Mouse (Mus musculus) heart, embryonic 11.5 days (tissue): ENCODE results near the gene Rplp2. TPM values are rescaled to one million over a fixed set of nuclear protein-coding genes. Genes with fewer than 3 reads are reported as not detected.
A peak's percentile ranks its signal among the peaks of the same experiment; 100 is the strongest.

Experiments
- ATAC-seq: fragments of 200-750 bp; cut with Nextera tagmentation; replicated peaks from 2 replicates; pipeline ENCODE4 v1.8.0; 2017; ENCODE audit warnings: moderate library complexity; ENCODE audit not compliant: insufficient number of reproducible peaks, low FRiP score, low TSS enrichment
- H3K27ac ChIP-seq: fragments of 300-500 bp; sonication (generic); 2 replicates; pipeline ENCODE4 v1.5.1; 2014; ENCODE audit warnings: mild to moderate bottlenecking, low read depth, low read length
- H3K27me3 ChIP-seq: fragments of 300-500 bp; sonication (generic); 2 replicates; pipeline ENCODE4 v1.6.1; 2014; ENCODE audit warnings: mild to moderate bottlenecking, low read length, mixed read lengths; ENCODE audit not compliant: control insufficient read depth, insufficient read depth
- H3K36me3 ChIP-seq: fragments of 300-500 bp; sonication (generic); 2 replicates; pipeline ENCODE4 v1.6.1; 2014; ENCODE audit warnings: mild to moderate bottlenecking, low read length, moderate library complexity, mixed read lengths; ENCODE audit not compliant: control insufficient read depth, insufficient read depth
- H3K4me1 ChIP-seq: fragments of 300-500 bp; sonication (generic); 2 replicates; pipeline ENCODE4 v1.6.1; 2014; ENCODE audit warnings: low read length; ENCODE audit not compliant: control insufficient read depth, insufficient read depth
- H3K4me2 ChIP-seq: fragments of 300-500 bp; sonication (generic); 2 replicates; pipeline ENCODE4 v1.6.1; 2014; ENCODE audit warnings: mild to moderate bottlenecking, moderate library complexity
- H3K4me3 ChIP-seq: fragments of 300-500 bp; sonication (generic); 2 replicates; pipeline ENCODE4 v1.5.1; 2014; ENCODE audit warnings: low read depth, low read length
- H3K9ac ChIP-seq: fragments of 300-500 bp; sonication (generic); 2 replicates; pipeline ENCODE4 v1.6.1; 2014; ENCODE audit warnings: mild to moderate bottlenecking, low read depth, low read length, moderate library complexity
- H3K9me3 ChIP-seq: fragments of 300-500 bp; sonication (generic); replicated peaks from 2 replicates; pipeline ENCODE4 v1.6.1; 2016; ENCODE audit warnings: low read length; ENCODE audit not compliant: control insufficient read depth
- WGBS: fragments of 180-500 bp; shearing (Covaris S2); extraction: QIAGEN DNeasy Blood & Tissue Kit; methylation state at CpG from one replicate; pipeline ENCODE4 v1.1.7; 2014; ENCODE audit not compliant: insufficient replicate concordance; 5-methylcytosine and 5-hydroxymethylcytosine counted together
- polyA plus RNA-seq: library from polyadenylated mRNA; unstranded; fragments of >200 nt; fragmentation: Nextera tagmentation; extraction: Ambion mirVana; gene quantifications from 2 replicates; pipeline ENCODE4 v1.2.1, GENCODE M21; 2014

Rplp2 gene
- polyA plus RNA-seq, 1 experiment from 2014 or later: 1,016 TPM

DNA sequence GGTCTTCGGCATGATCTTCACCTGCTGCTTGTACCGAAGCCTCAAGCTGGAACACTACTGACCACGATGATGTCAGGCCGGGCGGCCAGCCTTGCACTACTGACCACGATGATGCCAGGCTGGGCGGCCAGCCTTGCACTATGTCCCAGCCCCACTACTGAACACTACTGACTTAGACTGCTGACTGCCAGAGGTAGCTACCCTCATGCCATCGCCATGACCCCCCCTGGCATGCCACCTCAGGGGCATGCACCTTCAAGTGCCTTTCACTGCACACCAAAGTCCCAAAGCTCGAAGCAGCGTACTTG lies 23.4 kb downstream of the Rplp2 start:
- ATAC-seq: no peak
- H3K4me1 ChIP-seq: peaks cover 41% of the 10 kb centered on the region
- no peak overlapping the region for H3K4me2 ChIP-seq
- 91% methylated on average over 10 of the region's 10 CpGs for WGBS
- no peaks in the 10 kb centered on the region for H3K9me3 ChIP-seq
- no peak overlapping the region for H3K9ac ChIP-seq
- no peak overlapping the region for H3K4me3 ChIP-seq
- H3K27me3 ChIP-seq: peaks cover 2% of the 10 kb centered on the region; the same call in 1 of the 2 replicates
- H3K36me3 ChIP-seq: peaks cover 22% of the 10 kb centered on the region
- no peak overlapping the region for H3K27ac ChIP-seq

DNA sequence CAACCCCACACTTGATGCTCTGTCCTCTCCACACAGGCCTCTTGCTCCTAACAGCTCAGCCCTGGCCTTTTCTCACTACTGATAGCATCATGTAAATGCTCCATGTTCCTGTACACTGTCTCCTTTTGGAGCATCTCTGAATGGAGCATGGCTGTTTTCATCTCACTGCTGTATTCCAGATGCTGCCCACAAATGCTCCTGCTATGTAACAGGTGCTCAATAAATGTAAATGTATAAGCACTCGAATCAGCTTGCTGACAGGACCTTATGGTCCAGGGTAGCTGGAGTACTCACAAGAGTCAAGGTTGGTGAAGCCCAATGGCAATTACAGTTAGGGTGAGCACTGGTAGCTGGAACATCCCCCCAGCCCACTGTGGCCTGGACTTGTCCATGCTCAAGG lies 24.1 kb downstream of the Rplp2 start:
- no peak for ATAC-seq
- WGBS: 95% methylated on average over 1 of the region's 1 CpGs
- H3K9ac ChIP-seq: no peak overlapping the region
- no peaks in the 10 kb centered on the region for H3K9me3 ChIP-seq
- H3K4me2 ChIP-seq: no peak overlapping the region
- H3K27ac ChIP-seq: no peak overlapping the region
- no peaks in the 10 kb centered on the region for H3K27me3 ChIP-seq
- peaks cover 22% of the 10 kb centered on the region for H3K36me3 ChIP-seq
- peaks cover 44% of the 10 kb centered on the region for H3K4me1 ChIP-seq
- H3K4me3 ChIP-seq: no peak overlapping the region

GRCm38 (mm10) chr7:141472226-141472625 lies 25.1 kb downstream of the Rplp2 start:
- ATAC-seq: no peak
- no peaks in the 10 kb centered on the region for H3K9me3 ChIP-seq
- H3K36me3 ChIP-seq: peaks cover 22% of the 10 kb centered on the region
- peaks cover 43% of the 10 kb centered on the region for H3K4me1 ChIP-seq
- no peak overlapping the region for H3K4me2 ChIP-seq
- H3K27me3 ChIP-seq: no peaks in the 10 kb centered on the region
- H3K27ac ChIP-seq: no peak overlapping the region
- 81% methylated on average over 6 of the region's 6 CpGs for WGBS
- H3K9ac ChIP-seq: no peak overlapping the region
- no peak overlapping the region for H3K4me3 ChIP-seq

DNA sequence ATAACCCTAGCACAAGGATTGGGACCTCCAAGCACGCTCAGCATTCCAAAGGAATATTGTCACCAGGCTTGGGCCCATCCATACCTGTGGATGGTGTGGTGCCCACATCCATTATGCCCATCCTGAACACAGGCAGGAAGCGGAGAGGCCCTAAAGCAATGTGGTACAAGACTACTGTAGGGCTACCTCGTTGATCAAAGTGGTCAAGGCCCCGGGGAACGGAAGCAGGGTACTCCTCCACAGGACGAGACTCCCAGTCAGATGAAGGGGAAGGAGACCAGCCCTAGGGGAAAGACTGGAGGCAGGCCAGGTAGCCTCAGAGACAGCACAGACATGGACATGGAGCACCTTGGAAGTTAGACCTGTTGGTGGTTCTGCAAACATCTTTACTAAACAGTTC lies 25.6 kb downstream of the Rplp2 start:
- no peaks in the 10 kb centered on the region for H3K9me3 ChIP-seq
- 83% methylated on average over 6 of the region's 6 CpGs for WGBS
- ATAC-seq: no peak

GRCm38 (mm10) chr7:141474160-141474559 lies 27.0 kb downstream of the Rplp2 start:
- no peak overlapping the region for H3K27ac ChIP-seq
- peaks cover 22% of the 10 kb centered on the region for H3K36me3 ChIP-seq
- peak overlapping the region; percentile 85 for H3K4me3 ChIP-seq
- H3K9ac ChIP-seq: peak overlapping the region; percentile 97
- no peak for ATAC-seq
- peak overlapping the region; percentile 97 for H3K4me2 ChIP-seq
- no peaks in the 10 kb centered on the region for H3K27me3 ChIP-seq
- H3K4me1 ChIP-seq: peaks cover 44% of the 10 kb centered on the region
- 9% methylated on average over 5 of the region's 5 CpGs for WGBS
- no peaks in the 10 kb centered on the region for H3K9me3 ChIP-seq

More for the DNA sequence above, 25.6 kb downstream of the Rplp2 start:
- H3K27ac ChIP-seq: no peak overlapping the region
- H3K4me3 ChIP-seq: no peak overlapping the region
- peaks cover 22% of the 10 kb centered on the region for H3K36me3 ChIP-seq
- no peak overlapping the region for H3K4me2 ChIP-seq
- H3K27me3 ChIP-seq: no peaks in the 10 kb centered on the region
- no peak overlapping the region for H3K9ac ChIP-seq
- H3K4me1 ChIP-seq: peaks cover 49% of the 10 kb centered on the region

DNA sequence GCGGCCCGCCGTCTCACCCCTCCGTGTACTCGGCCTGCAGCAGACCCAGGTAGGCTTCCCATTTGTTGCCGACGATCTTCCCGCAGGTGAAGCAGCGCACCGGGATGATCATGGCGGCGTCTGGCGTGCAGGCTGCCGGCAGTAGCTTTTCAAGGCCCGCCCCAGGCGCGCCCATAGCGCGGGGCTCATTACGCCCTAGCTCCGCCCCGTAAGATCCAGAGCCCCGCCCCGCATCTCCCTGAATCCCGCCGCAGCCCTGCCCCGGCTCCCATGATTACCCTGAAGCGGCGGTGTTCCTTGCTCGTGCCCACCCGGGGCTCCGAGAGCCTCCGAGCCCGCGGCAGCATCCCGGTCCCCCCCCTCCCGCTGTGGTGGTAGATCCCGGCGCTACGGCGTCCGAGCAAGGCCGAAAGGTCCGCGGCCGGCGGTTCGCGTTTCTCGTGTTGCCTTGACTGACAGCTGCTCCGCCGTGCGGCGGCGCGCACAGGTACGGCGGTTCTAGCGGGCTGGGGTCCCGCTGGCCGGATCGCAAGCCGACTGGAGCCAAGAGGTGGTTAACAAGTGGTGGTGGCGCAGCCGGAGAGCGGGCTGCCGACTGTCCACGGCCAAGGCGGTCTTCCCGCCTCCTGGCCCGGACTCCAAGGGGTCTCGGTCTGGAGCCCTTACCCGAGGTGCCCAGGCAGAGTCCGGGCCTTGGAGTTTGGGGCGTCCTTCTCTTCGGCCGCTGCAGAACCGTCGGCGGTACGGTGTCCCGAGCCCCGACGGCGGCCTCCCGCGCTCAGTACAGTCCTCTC lies 28.0 kb downstream of the Rplp2 start, which contains the start of the genes Polr2l and Tspan4:
TSS of gene Polr2l (minus strand) at position 122 of the 794 bp plus-strand sequence.
TSS of gene Tspan4 (plus strand) at position 230 of the 794 bp plus-strand sequence.
- peak within 1 kb of the TSS; percentile 97 for H3K4me2 ChIP-seq
- WGBS: under 1% methylated on average over 87 of the region's 87 CpGs

GRCm38 (mm10) chr7:141475805-141476158 lies 28.6 kb downstream of the Rplp2 start:
- no peak for ATAC-seq
- WGBS: under 1% methylated on average over 12 of the region's 12 CpGs
- Histone ChIP-seq H3K9me3 (no peaks in the 10 kb centered on the region), H3K27me3 (no peaks in the 10 kb centered on the region), H3K9ac (peak overlapping the region; percentile 97), H3K4me3 (peak overlapping the region; percentile 85), H3K4me2 (peak overlapping the region; percentile 97), H3K4me1 (peaks cover 38% of the 10 kb centered on the region), H3K36me3 (peaks cover 13% of the 10 kb centered on the region), H3K27ac (peak overlapping the region; percentile 79)

More for the DNA sequence above, 28.0 kb downstream of the Rplp2 start, which contains the start of the genes Polr2l and Tspan4:
- Histone ChIP-seq H3K9ac (peak within 1 kb of the TSS; percentile 97), H3K4me1 (peaks cover 35% of the 10 kb centered on the region), H3K27me3 (no peaks in the 10 kb centered on the region), H3K9me3 (no peaks in the 10 kb centered on the region), H3K27ac (peak within 1 kb of the TSS; percentile 79), H3K36me3 (peaks cover 19% of the 10 kb centered on the region), H3K4me3 (peak within 1 kb of the TSS; percentile 85)
- peak; percentile 53 for ATAC-seq

DNA sequence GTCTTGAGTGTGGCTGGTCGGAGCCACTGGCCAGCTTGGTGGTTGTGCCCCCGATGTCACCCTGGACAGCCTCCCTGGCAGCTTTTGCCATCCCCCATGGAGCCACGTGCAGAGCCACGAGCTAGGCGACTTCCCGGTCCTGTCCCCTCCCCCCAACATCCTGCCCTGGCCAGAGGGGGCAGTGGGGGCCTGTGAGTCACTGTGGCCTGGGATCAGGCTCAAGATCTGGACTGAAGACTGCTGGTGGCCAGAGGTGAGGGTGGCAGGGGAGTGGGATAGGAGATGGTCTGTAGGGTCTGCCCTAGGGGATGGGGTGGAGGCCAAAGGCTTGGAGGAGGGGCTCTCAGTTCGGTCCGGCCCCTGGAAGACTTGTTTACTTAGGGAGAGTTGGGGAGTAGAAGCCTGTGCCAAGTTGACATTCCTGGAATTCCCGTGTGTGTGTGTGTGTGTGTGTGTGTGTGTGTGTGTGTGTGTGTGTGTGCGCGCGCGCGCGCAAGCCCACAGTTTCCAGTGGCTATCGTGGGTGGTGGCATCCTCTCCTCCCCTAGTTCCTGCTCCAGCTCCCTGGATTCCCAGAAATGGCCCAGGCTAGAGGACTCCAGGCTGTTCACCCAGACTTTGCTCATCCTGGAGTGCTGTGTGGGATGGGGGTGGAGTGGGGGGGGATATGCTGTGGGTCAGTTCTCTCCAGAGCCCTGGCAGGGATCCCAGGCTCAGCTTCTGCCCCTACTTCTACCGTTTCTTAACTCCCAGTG lies 29.2 kb downstream of the Rplp2 start:
- H3K36me3 ChIP-seq: peaks cover 8% of the 10 kb centered on the region; the same call in 1 of the 2 replicates
- peak overlapping the region; percentile 97 for H3K4me2 ChIP-seq
- ATAC-seq: peak; percentile 53
- H3K9me3 ChIP-seq: no peaks in the 10 kb centered on the region
- H3K4me1 ChIP-seq: peaks cover 44% of the 10 kb centered on the region
- peak overlapping the region; percentile 85 for H3K4me3 ChIP-seq
- H3K9ac ChIP-seq: peak overlapping the region; percentile 97
- WGBS: 0% methylated on average over 16 of the region's 17 CpGs
- peak overlapping the region; percentile 79 for H3K27ac ChIP-seq
- peaks cover 3% of the 10 kb centered on the region; the same call in 1 of the 2 replicates for H3K27me3 ChIP-seq
